Mouse (Mus musculus) urinary bladder, postnatal 4 days (tissue): Measurements from ENCODE around the gene Tmem217.

ENCODE experiments used
- DNase-seq, 2 experiments: peaks; one replicate each; pipeline ENCODE4 v3.0.0; 2021 to 2022; ENCODE audit warnings: low spot score in 2 of 2

Tmem217 gene

DNA sequence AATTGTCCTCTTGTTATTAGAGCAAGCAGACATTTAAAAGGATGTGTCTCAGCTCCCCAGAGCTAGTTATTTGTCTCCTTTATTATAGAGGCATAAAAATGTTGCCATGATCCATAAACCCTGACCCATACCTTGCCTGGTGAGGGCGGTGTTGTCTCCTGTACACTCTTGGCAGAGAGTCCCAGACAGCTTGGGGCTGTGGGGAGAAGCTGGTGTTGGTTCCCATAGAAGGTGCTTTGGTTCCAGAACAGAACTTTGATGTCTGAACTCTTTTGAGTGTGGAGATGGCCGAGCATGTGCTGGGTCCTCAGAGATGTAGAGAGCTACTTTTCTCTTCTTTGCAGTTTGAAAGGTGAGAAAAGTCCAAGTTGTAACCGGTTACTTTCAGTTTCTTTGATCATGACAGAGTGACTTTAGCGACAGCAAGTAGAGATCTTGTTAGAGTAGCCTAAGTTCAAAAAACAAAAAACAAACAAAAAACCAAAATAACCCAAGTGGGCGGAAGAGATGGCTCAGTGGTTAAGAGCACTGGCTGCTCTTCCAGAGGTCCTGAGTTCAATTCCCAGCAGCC lies at the start of gene Tmem217:
TSS of gene Tmem217 (minus strand) at position 224 of the 571 bp plus-strand sequence.
- DNase-seq = no peak

DNA sequence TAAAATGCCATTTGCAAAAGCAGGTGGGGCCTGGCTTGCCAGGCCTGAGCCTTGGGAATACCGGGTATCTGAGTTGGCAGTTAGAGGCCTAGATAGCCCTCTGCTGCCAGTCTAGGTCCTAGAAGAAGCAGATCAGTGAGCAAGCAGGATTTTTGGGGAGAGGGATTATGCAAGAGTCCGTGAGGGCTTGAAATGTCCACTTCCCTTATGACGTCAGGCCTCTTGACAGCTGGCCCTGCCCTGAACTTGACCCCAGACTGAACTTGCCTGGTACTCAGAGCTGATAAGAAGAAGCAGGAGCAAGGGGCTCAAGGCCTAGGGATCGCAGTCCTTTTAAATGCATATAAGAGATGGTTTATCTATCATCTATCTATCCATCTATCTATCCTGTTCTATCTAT lies 49.2 kb upstream of the Tmem217 start:
- DNase-seq = no peak

- no peak for DNase-seq
Observed at GRCm38 (mm10) chr17:29599537-29599936, 47.4 kb upstream of the Tmem217 start.

DNA sequence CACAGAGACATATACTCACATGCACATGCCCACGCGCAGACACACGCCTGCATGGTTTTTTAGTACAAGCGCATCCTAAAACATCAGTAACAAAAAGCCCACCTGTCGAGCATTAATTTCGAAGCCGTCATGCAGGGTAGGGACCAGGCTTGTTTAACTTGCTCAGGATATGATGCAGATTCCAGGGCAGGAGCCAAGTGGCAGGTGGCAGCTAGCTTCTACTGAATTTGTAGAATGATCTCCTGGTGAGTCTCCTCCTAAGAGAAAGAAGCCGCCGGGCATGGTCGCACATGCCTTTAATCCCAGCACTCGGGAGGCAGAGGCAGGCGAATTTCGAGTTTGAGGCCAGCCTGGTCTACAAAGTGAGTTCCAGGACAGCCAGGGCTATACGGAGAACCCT lies 46.9 kb upstream of the Tmem217 start:
- no peak for DNase-seq

DNA sequence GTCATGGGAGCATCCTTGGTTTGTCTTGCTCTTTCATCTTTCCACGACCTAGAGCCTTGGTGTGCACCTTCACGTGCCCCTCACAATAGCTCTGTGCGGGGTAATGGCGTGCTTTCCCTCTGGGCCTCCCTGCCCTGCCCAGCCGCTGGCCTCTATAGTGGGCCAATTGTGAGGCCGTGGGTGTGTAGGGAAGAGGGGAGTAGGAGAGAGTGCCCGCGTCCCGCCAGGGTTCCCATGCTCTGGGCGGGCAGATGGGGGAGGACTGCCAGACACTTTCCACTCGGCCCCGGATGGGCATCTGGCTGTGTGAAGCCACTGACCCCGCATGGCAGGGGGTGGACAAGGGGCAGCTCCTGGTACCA lies 44.6 kb upstream of the Tmem217 start:
- no peak for DNase-seq

- no peak for DNase-seq
Observed at GRCm38 (mm10) chr17:29595891-29596770, 43.9 kb upstream of the Tmem217 start.

DNA sequence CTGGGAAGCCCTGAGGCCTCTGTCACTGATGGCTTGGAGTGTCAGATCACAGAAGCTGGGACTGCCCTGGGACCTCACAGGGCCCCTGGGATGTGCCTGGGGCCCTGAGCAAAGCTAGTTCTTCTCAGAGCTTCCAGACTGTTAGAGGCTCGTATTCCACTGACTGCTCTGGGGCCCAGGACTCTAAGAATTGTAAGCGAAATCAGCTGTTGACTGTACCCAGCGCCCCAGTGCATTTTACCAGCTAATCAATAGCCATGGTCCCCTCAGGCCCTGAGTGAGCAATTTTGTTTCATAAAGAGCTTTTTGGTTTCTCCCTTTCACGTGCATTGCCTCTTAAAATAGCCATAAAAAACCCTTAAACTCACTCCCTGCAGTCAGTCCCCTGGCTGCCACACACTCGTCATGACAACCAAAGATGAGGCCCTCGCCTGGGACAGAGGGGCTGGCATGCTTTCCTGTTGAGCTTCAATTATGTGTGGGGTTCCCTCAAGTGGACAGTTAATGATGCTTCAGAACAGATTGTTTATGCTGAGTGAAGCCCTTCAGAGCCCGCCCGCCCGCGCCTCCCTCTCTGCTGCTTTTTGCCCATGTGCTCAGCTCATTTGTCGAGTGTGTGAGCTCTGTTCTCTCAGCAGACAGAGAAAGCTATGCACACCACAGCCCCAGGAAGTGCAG lies 37.2 kb upstream of the Tmem217 start:
- DNase-seq = no peak

- DNase-seq = no peak
Observed at GRCm38 (mm10) chr17:29586921-29587320, 34.7 kb upstream of the Tmem217 start.

DNA sequence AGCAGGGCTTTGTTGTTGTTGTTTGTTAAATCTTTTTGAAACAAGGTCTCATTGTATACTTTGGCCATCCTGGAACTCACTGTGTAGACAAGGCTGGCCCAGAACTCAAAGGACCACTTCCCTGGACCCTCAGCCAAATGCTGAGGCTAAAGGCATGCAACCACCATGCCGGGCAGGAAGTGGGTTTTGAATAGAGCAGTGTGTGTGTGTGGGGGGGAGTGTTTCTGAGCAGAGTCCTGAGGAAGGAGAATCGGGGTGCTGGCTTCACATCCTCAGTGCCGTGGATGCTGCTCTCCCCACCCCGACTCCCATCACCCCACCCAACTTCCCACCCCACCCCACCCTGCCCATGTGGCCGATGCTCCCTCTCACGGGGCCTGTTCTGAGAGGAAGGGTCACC lies 33.3 kb upstream of the Tmem217 start:
- no peak for DNase-seq

- no peak for DNase-seq
Observed at GRCm38 (mm10) chr17:29584737-29585136, 32.6 kb upstream of the Tmem217 start.

GRCm38 (mm10) chr17:29584306-29584705 lies 32.1 kb upstream of the Tmem217 start:
- no peak for DNase-seq

GRCm38 (mm10) chr17:29583569-29583968 lies 31.4 kb upstream of the Tmem217 start:
- DNase-seq = no peak

DNA sequence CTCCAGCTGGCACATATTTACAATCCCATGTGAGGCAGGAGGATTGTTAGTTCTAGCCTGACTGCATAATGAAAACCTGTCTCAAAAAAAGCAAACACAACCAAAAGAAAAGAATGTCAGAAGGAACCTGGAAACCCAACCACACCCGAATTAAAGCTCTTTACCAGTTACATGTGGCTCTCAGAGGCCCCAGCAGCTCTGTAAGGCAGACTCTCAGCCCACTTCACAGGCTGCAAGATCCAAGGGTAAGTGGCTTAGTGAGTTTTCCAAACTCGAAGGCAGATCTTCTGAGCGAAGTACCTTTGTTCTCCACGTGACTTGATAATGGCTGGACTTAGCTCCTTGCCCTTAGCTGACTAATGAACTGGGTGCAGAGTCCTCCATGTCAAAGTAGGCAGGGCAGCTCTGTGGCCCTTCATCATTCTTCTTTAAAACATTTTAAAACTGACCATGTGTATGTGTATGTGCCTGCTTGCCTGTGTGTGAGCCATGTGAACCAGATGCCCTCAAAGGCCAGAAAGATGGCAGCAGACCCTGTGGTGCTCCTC lies 27.5 kb upstream of the Tmem217 start:
- DNase-seq = no peak

- no peak for DNase-seq
Observed at GRCm38 (mm10) chr17:29569831-29570230, 17.6 kb upstream of the Tmem217 start.

DNA sequence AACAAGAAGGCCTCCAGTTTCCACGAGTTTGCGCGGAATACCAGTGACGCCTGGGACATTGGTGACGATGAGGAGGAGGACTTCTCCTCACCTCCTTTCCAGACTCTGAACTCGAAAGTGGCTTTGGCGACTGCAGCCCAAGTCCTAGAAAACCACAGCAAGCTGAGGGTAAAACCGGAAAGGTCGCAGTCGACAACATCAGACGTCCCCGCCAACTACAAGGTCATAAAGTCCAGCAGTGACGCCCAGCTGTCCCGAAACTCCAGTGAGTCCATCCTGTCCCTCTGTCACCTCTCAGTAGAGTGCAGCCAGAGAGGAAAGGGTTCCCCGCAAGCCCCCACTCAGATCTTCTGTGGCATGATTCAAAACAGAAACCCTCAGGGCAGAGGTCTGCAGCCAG lies 16.2 kb upstream of the Tmem217 start:
- no peak for DNase-seq

- DNase-seq = no peak
Observed at GRCm38 (mm10) chr17:29565521-29565920, 13.3 kb upstream of the Tmem217 start.

DNA sequence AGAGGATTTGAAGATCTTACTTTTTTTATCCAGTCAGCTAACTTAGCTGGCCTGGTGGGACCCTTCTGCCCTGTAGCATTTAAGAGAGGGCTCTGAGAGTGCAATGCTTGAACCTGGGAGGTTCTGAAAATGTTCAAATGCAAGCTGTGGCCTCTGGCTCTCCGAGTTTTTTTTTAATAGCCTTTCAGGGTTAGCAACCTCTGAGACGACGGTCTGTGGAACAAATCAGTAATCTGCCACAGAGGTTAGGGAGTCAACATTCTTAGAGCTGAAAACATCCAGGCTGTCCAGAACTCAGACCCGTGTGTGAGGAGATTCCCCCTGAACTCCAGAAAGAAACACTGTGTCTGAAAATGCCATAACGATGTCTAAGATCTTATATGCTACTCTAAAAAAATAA lies 6.3 kb upstream of the Tmem217 start:
- no peak for DNase-seq

- peak in 1 of 2 experiments; percentile 21 for DNase-seq
Observed at GRCm38 (mm10) chr17:29556893-29557292, 4.7 kb upstream of the Tmem217 start.

GRCm38 (mm10) chr17:29556456-29556855 lies 4.3 kb upstream of the Tmem217 start:
- no peak for DNase-seq

DNA sequence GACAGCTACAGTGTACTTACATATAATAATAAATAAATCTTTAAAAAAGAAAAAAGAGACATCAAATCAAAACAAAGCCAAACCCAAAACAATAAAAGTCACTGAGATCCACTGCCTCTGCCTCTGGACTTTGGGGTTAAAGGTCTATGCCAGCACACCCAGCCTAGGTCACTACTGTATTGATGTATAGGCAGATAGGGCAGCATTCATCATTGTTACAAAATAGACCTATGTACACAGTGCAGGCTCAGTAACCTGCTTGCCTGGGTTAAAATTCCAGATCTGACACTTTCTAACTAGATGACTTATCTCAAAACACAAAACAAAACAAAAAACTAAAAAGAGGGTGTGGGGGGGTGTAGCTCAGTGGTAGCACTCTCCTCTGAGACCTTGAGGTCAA lies 2.0 kb upstream of the Tmem217 start:
- DNase-seq = no peak

DNA sequence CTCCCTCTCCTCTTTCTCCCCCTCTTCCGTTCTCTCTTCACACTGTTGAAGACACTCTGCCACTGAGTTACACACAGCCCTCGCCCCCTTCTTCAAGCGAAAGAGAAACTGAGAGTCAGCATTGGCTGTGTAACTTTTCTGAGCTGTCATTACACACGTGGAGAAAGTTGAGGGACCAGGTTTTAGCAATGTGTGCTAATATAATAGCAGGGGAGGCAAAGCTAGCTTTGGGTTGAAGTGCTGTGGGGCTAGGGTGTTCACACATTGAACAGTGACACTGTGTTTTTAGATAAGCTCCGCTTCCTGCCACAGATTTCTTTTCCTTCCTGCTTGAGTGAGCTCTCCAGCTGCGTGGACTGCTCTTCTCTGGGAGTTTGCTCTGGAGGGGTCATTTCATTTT lies 1.2 kb downstream of the Tmem217 start:
- no peak for DNase-seq
